Mouse (Mus musculus) adrenal gland (tissue): ENCODE results near the gene Apol8.

Experiments used
- intact Hi-C: fragments of 180-260 bp; cut with DNase I; formaldehyde crosslinking; loops from one replicate; pipeline ENCODE4 v1.15.1; 2025

Apol8 gene

DNA sequence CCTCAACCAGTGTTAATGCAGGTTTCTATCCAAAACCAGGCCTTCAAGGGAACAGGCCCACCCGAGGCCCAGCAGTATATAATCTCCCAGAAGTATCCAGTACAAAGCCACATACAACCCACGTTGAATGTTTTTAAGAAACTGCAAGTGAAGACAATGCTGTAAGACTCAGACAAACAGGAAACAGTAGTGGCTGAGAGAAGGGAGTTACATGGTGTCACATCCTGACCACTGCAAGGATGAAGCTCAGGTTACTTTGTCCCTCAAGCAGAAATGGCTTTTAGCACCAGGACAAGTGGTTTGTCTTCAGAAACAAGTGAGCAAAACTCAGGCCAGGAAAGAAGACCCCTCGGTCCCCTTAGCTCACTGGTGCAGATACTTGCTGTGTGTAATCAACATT lies 32.4 kb upstream of the Apol8 start:
- intact Hi-C loops = loop anchor here (10.0 kb wide), 1 partner anchor 56 kb away; the partner anchor contains the start of gene Myh9

DNA sequence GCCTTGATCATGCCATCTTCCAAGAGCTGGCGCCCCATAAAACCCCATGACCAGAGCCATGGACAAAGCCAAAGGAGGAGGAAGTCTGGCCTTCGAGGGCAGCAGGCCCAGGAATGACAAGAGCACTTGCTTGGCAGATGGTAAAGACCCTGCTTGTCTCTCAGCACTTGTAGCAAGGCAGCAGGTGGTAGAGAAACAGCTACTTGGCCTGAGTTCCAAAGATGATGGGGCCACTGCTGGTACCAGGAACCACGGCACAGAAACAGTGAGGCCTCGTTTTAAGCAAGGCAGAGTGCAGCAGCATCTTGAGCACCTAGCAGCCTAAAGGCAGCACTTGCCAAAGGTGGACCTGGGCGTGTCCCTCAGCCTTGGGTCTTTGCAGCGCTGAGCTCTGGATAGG lies 31.6 kb upstream of the Apol8 start:
- intact Hi-C loops = loop anchor here (10.0 kb wide), 1 partner anchor 56 kb away; the partner anchor contains the start of gene Myh9

DNA sequence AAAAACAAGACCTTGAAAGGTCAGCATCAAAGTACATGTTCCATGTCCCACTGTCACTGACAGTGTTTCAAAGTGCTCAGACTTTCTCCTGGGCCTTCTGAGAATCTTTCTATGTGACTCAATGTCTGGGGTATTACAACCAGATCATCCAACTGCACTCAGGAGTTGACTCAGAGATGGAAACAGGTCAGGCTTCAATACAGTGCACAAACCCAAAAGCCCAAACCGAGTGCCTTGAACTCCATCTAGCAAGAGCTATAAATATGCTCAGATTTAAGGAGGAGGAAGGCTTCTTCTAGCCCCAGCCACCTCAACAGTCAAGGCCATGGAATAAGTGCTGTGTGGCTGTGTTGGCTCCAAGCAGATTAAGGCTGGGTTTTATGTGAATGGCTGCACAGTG lies 29.0 kb upstream of the Apol8 start:
- intact Hi-C loops = loop anchor here (10.0 kb wide), 1 partner anchor 59 kb away; the partner anchor contains the start of gene Myh9

DNA sequence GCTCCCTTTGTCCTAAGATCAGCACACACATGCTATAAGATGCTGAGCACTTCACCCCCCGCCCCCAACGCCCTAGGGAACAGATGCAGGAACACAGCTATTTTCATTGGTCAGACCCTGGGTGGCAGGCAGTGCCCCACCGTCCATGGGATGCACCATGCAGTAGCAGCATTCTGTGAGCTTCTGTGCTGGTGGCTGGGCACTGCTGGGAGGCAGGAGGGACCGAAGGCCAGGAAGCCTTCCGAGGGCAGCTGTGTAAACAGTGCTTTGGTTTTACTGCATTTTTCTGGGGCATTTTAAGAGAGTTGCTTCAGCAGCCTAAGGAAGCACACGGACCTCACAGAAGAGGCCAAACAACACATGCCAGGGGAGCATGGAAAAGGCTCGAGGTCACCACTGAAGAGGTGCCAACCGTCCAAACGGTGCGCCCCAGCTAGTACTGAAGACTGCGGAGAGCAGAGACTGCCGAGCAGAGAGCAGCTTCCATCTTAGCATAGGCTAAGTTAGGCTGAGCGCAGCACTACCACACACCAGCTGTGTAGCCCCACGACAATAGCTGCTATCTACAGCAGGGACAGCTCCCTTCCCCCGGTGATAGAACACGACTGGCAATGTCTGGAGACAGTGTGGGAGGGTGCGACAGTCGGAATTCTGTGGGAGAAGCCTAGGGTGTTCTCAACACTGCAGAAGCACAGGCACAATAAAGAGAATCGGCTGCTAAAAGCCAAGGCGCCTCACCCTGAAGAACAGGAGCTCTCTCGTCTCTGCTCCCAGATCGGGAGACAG lies 27.4 kb upstream of the Apol8 start:
- intact Hi-C loops = loop anchor here (10.0 kb wide), 1 partner anchor 61 kb away; the partner anchor contains the start of gene Myh9

GRCm38 (mm10) chr15:77782449-77783014 lies 25.7 kb upstream of the Apol8 start:
- intact Hi-C loops = loop anchor here (10.0 kb wide), 1 partner anchor 62 kb away; the partner anchor contains the start of gene Myh9

- intact Hi-C loops = loop anchor here (5.0 kb wide), 1 partner anchor 142 kb away; no protein-coding TSS in a partner anchor
Measured at GRCm38 (mm10) chr15:77775186-77775963, 18.6 kb upstream of the Apol8 start.

DNA sequence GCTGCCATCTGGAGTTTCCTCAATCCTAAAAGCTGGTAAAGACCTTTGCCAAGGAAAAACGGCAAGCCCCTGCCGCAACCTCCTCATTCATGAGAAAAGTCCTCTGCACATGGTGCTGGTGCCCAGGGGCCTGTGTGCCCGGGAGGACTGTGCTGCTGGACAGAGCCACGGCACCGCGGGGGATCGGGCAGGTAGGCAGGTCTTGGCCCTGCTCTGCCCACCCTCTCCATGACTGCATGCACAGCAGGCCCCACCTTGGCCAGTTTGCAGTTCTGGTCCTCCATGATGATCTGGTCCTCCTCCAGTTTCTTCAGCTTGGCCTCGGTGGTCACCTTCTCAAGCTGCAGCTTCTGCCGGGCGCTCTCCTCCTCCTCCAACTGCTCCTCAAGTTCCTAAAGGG lies 17.5 kb upstream of the Apol8 start:
- intact Hi-C loops = no loop called here

- intact Hi-C loops = no loop called here
Measured at GRCm38 (mm10) chr15:77773099-77773915, 16.5 kb upstream of the Apol8 start.

- intact Hi-C loops = no loop called here
Measured at GRCm38 (mm10) chr15:77770942-77771341, 14.1 kb upstream of the Apol8 start.

DNA sequence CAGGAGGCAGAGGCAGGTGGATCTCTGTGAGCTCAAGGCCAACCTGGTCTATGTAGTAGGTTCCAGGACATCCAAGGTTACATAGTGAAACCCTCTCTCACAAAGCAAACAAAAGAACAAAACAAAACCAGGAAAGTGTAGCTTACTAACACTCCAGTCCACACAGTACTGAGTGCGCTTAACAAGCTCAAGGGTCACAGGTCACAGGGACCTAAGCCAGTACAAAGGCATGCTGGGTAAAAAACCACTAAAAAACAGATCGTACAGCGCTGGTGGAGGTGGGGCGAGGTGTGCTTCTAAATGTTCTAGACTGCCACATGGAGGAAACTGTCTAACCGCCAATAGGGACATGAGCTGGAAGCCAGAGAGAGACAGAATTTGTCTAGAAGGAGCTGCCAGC lies 13.5 kb upstream of the Apol8 start:
- intact Hi-C loops = no loop called here

GRCm38 (mm10) chr15:77766981-77767380 lies 10.2 kb upstream of the Apol8 start:
- intact Hi-C loops = no loop called here

DNA sequence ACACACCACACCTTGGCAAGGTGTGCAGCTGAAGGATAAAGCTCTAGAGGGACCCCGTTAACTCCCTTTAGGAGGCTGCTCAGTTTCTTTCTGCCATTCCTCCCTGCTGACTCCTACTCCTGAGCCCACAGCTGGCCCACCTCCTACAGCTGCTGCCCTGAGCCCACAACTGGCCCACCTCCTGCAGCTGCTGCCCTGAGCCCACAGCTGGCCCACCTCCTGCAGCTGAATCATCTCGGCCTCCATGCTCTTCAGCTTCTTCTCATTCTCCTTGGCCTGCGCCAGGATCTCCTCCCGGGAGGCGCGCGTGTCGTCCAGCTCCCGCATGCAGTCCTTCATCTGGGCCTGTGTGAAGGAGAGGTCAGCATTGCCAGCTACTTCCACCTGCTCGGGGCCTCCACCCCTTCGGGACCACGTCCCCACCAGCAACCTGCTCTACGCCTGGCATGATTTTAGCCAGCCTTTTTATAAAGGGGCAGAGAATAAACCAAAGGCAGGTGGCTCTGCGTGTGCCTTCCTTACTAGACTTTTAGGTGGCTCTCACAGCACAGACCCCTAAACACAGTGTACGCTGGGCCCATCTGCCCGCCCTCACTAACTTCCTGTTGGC lies 8.8 kb upstream of the Apol8 start:
- intact Hi-C loops = no loop called here

- intact Hi-C loops = loop anchor here (5.0 kb wide), 1 partner anchor 33 kb away; no protein-coding TSS in a partner anchor
Measured at GRCm38 (mm10) chr15:77764391-77765006, 7.7 kb upstream of the Apol8 start.

GRCm38 (mm10) chr15:77763702-77764101 lies 6.9 kb upstream of the Apol8 start:
- intact Hi-C loops = loop anchor here (5.0 kb wide), 1 partner anchor 34 kb away; no protein-coding TSS in a partner anchor

- intact Hi-C loops = loop anchor here (5.0 kb wide), 1 partner anchor 34 kb away; no protein-coding TSS in a partner anchor
Measured at GRCm38 (mm10) chr15:77763050-77763449, 6.2 kb upstream of the Apol8 start.

DNA sequence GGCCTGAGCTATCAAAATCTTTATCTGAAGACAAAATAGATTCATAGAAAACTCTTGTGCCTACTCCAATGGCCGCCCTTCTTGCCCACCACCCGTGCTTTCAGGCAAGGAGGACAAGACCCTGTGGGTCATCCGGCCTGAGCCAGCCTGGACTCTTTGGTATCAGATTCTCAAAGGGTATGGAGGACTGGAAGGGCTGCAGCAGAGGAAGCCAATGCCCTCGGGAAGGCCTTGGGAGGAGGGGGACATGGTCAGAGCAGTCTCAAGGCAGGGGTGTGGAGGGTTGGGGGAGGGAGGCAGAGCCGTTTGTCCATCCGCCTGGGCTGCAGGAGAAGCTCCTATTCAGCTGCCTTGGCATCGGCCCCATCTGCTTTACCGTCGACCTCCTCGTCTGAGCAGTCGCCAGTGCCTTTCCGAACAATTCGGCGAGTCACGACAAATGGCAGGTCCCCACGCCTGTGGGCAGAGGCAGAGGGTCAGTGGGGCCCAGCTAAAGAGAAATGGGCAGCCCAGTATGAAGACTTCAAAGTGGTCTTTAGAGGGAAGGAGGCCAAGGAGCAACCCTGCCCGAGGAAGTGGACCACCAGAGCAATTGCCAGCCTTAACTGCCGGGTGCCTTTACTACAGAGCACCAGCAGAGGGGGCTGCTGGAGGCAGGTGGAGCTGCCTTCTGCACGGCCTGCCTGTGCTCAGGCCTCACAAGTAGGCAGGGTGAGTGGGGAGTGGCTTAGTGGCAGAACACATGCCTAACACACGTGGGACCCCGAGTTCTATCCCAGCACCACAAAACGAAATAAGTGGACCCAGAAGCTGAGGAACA lies 5.0 kb upstream of the Apol8 start:
- intact Hi-C loops = loop anchor here (5.0 kb wide), 1 partner anchor 36 kb away; no protein-coding TSS in a partner anchor

- intact Hi-C loops = loop anchor here (5.0 kb wide), 1 partner anchor 36 kb away; no protein-coding TSS in a partner anchor
Measured at GRCm38 (mm10) chr15:77761083-77761482, 4.3 kb upstream of the Apol8 start.

- intact Hi-C loops = loop anchor here (5.0 kb wide), 1 partner anchor 37 kb away; no protein-coding TSS in a partner anchor
Measured at GRCm38 (mm10) chr15:77760037-77760436, 3.2 kb upstream of the Apol8 start.
